Mouse (Mus musculus) c-Kit-positive CD71-positive TER-119-negative erythroid progenitor cells, embryonic 14.5 days (primary cell): Measurements from ENCODE around the gene Kansl1l.

Source experiments
- DNase-seq: peaks from one replicate; pipeline ENCODE4 v3.0.0-alpha.2; 2013; ENCODE audit warnings: low read depth

Gene Kansl1l

GRCm38 (mm10) chr1:66817453-66817839, at the start of gene Kansl1l:
Gene Kansl1l (minus strand): TSS chr1:66817562.
- peak; percentile 79 for DNase-seq

- DNase-seq: no peak
These were observed 48.3 kb upstream of the Kansl1l start for GRCm38 (mm10) chr1:66865633-66866032.

DNA sequence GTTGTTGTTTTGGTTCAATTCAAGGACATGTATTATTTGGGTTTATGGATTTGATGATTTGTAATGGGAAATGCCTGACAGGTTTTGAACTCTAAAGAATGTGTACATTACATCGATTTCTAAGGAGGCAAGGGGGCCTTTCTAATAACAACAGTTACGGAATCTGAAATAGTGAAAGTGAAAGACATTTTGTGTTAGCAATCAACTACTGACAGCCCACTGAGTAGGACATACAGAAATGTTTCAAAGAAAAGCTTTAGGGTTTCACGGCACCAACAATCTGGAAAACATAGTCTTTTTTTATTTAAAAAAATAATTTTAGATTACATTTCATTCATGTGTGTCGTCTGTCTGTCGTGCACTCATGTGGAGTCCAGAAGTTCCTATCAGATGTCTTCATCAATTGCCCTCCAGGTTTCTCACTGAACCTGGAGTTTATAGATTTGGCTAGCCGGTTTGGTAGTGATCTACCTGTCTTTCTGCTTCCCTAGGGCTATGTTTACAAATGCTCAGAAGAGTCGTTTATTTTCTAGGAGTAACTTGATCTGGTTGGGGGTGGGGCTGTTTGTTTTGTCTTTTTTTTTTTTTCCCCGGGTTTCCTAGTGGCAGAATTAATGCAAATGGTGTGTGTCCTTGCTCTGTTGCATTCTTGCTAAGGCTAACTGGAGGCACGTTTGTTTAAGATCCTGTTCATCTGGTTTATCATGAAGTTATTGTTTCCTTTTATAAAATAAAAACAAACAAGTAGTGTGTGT, 46.6 kb upstream of the Kansl1l start:
- DNase-seq: no peak

- DNase-seq: peak; percentile 53
These were observed 45.5 kb upstream of the Kansl1l start, which contains the start of gene Acadl for GRCm38 (mm10) chr1:66862712-66863511. Gene Acadl (minus strand): TSS chr1:66863277.

DNA sequence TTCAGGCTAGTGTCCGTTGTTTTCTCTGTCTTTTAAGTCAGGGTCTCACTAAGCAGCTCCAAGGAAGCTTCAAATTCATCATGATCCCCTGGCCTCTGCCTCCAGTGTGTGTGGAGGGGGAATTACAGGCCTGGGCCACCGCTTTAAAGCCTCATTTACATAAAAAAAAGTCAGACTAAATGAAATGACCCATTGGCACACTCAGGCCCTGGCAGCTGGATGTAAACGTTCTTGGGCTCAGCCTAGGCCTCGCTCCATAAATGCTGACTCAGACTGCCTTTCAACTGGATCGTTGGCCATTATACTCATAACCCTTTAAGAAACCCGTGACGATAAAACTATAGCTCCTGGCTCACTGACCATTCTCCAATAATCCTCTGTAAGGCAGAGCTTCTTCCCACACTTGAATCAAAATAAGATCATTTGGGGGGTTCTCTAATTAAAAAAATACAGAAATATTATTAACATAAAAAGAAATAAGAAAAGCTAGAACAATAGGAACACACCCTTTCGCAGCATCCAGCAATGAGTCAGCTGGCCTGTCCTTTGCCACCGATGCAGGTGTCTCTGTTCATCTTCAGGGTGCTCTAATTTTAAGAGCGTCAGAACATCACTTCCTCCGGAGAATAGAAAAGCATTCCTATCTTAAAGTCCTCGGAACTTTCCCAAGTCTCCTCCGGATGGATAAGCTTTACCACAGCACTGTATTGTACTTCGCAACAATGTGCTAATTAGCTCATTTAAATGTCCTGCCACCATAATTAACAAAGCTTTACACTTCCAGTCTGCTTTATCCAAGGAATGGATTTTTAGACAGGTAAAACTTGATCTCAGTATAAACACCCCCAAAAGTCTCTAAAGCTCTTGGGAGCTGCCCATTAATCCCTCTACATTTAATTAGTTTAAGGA, 44.7 kb upstream of the Kansl1l start:
- DNase-seq: no peak

- no peak for DNase-seq
These were observed 30.1 kb upstream of the Kansl1l start for GRCm38 (mm10) chr1:66847506-66847905.

DNA sequence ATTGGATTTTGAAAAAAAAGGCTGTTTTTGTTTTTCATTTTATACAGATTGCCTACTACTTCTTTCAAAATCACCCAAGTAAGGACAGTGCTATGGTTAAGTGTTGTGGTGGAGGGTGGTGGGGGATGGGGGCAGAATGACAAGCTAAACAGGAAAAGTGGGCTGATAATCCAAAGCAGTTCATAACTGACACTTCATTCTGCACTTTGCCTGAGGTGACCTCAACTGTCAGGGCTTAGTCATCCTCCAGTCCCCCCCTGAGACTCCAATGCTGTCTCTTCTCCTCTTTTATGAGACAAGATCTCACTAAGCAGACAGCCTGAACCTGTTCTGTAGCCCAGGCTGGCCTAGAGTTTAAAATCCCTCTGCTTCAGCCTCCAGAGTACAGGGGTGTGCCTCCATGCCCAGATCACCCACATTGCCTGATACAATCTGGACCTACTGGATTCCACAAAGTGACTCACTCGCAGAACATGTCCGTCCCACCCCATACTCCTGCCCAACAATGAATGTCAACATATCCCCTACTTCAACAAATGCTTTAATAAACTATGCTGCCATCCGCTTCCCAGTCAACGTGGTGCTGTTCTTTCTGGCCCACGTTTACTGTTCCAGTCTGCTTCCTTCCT, 28.4 kb upstream of the Kansl1l start:
- no peak for DNase-seq

DNA sequence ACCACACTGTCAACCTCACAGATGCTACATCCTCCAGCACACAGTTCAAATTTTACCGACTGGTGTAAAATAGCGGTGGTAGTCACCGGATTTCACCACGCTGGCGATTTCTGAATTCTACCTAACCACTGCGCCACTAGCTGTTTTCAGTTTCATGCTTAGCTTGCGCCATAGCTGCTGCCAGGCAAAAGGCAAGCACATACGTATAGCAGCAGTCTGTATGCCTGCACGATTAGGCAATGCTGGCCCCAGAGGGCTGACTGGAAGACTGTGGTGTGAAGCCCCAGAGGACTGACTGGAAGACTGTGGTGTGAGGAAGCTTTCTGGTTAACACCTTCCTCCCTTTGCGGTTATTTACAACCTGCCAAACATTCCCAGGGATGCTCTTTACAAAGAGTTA, 24.6 kb upstream of the Kansl1l start:
- no peak for DNase-seq

DNA sequence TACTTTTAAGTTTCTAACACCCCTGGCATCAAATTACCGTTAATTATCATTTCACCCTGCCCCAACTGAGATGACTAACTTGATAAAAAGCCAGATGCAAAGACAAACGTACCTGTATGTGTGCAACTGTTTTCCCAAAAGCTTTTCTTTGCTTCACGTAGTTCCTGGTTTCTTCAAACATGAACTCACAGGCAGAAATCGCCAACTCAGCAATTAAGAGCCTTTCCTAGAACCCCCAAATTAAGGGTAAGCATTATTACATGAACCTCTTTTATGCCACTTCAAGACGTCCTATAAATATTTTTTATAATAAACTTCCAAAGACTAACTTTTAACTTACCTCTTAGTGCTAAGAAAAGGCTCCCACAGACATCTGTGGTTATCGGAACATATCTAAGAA, 24.1 kb upstream of the Kansl1l start:
- DNase-seq: no peak

DNA sequence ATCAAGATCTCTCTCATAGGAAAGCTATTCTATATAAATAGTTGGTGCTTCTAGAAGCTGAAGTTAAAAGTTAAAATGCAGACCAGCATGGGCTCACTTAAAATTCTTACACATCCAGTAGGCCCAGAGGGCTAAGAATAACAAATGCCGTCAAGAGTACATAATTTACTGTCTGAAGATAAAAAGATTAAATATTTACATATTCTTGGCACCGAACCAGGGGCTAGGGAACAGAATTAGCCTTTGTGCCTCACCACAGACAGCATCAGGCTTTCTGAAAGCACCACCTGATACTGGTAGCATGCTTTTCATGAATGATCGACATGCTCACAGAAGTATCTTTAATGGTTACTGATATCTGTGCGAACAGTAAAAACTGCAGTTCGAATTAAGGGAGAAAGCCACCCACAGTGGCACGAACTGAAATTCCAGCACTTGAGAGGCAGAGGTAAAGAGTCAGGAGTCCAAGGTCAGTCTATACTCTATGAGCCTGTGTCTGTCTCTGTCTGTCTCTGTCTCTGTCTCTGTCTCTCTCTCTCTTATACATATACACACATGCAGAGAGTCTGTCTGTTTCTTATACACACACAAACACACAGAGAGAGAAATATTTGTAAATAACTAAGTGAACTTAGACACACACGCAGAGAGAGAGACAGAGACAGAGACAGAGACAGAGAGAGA, 22.5 kb upstream of the Kansl1l start:
- DNase-seq: no peak

DNA sequence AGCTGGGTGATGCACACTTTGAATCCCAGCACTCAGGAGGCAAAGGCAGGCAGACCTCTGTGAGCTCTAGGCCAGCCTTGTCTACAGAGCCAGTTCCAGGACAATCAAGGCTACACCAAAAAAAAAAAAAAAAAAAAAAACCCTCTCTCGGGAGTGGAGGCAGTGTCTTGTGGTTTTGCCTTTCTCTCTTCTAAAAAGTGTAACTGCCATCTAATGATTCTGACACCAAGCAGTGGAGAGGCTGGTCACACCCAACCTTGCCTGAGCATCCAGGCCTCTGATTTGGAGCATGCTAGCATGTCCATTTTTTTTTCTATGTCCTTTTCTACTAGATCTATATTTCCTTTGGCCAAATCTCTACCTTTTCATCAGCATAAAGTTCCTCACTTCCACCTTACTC, 21.8 kb upstream of the Kansl1l start:
- DNase-seq: no peak

- DNase-seq: peak; percentile 53
These were observed 21.1 kb upstream of the Kansl1l start for GRCm38 (mm10) chr1:66838184-66839042.

DNA sequence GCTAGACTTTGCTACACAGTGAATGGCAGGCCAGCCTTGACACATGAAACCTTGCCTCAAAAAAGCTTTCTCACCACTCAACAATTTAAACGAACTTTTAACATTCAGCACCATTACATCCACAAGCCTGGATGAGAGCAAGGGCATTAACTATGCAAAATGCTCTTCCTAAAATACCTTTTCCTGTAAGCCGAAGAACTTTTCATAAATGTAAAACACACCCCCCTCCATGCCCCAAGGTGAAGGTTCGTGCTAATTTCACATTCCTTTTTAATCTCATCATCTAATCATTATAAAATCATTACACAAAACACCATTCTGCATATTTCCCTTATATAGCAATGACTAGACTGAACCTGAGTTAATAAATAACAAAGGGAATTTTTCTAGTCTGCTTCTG, 19.8 kb upstream of the Kansl1l start:
- DNase-seq: no peak

GRCm38 (mm10) chr1:66832636-66833165, 15.3 kb upstream of the Kansl1l start:
- DNase-seq: no peak

DNA sequence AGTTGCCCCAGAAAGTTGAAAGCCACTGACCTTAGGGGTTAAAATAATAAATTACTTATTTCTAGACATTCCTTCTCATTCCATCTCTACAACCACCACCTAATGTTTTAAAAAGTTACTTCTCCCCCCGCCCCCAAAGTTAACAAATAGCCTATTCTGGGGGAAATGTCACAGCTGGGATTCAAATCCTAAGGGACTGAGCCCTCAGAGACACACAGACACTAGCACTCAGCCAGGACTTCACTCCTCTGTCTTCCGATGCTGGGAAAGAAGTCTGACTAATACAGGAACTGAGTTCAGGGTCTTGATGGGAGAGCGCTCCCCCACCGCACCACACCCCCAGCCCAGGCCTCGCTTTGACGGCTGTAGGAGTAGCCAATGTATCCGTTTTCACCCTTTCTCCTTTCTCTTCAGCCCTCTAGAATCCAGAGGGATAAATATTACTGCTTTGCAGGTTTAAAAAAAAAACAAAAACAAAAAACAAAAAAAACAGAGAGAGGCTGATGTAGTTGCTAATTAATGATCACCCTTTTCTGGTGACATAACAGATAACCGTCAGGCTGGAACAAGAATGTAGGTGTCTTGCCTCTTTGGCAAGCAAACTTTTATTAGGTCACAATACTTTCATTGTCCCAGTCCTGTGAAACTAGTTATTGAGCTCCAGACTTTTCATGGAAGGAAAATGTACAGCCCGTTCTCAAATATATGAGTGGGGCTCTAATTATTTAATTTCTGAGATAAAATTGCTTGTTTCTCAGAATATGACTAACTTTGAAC, 14.7 kb upstream of the Kansl1l start:
- DNase-seq: no peak

DNA sequence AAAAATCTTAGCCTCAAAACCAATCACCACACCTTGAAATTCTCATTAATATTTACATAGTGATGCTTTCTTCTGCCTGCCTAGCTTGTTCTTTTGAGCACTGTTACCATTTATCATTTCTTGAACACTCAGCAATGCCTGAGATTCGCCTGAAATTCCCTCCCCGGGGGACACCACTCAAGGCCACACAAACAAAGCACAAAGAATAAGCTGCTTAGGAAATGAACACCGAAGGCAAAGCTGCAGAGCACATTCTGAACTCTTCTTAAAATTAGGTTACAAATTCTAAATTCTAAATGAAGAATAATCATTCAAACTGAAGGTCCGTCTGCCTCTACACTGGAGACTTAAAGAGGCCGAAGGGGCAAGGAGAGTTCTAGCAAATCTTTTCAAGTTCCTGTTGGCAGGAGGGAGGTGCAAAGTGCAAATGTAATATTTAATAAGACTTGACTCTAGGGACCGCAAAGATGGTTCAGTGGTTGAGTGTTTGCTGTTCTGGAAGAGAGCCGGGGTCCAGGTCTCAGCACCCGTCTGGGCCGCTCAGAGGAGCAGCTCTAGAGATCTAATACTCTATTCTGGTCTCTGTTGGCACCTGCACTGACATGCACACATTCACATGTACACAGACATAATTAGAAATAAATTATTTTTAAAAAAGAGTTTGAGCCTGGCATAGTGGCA, 12.2 kb upstream of the Kansl1l start:
- DNase-seq: no peak

- DNase-seq: no peak
These were observed 4.6 kb upstream of the Kansl1l start for GRCm38 (mm10) chr1:66821966-66822365.

DNA sequence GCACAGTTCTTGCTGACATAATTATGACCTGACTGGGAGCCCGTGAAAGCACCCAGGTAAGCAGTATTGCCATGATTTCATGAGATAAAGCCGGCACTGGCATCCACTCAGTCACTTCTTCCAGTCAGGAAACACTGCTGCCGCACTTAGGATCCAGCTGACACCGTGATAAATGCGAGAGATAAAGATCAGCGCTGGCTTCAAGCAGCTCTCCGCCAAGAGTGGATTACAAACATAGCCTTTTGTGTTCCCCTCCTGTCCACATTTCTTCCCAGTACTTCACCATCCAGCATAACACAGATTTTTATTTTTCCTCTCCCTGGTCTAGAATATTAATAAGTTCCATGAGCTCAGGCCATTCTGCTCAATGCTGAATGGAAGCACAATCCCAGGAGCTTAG, 2.9 kb upstream of the Kansl1l start:
- no peak for DNase-seq

GRCm38 (mm10) chr1:66817865-66818315, 528 bp upstream of the Kansl1l start:
- DNase-seq: peak; percentile 32
